Mouse (Mus musculus) heart, adult 2 months (tissue): ENCODE data around the gene Jun. TPM values are rescaled to one million over a fixed set of nuclear protein-coding genes. Genes with fewer than 3 reads are reported as not detected.

Source experiments
- DNase-seq, 2 experiments: peaks; one replicate each; pipeline ENCODE4 v3.0.0; 2021
- H3K27ac ChIP-seq: fragments of 200-600 bp; 2 replicates; pipeline ENCODE4 v1.8.1; 2022
- H3K27me3 ChIP-seq: fragments of 200-500 bp; 2 replicates; pipeline ENCODE4 v1.6.1; 2012; ENCODE audit warnings: mild to moderate bottlenecking, low read length, inconsistent platforms, mixed read lengths; ENCODE audit not compliant: control insufficient read depth, insufficient read depth
- H3K36me3 ChIP-seq: fragments of 200-500 bp; 2 replicates; pipeline ENCODE4 v1.6.1; 2012; ENCODE audit warnings: low read length, inconsistent platforms; ENCODE audit not compliant: control insufficient read depth, insufficient read depth
- H3K4me1 ChIP-seq: fragments of 200-500 bp; 2 replicates; pipeline ENCODE4 v1.6.1; 2011; ENCODE audit warnings: low read length; ENCODE audit not compliant: control insufficient read depth, insufficient read depth
- H3K4me3 ChIP-seq: fragments of 200-600 bp; 2 replicates; pipeline ENCODE4 v1.8.1; 2022
- H3K79me2 ChIP-seq: fragments of 200-500 bp; replicated peaks from 2 replicates; pipeline ENCODE4 v1.6.1; 2012; ENCODE audit warnings: mild to moderate bottlenecking, inconsistent platforms, low read length, moderate library complexity, mixed read lengths; ENCODE audit not compliant: control insufficient read depth, insufficient read depth
- H3K9ac ChIP-seq: fragments of 200-500 bp; 2 replicates; pipeline ENCODE4 v1.6.1; 2012; ENCODE audit warnings: low read depth, mild to moderate bottlenecking, control low read depth, inconsistent platforms, low read length, mixed read lengths
- CTCF ChIP-seq: fragments of 200-600 bp; IDR thresholded peaks from 2 replicates; pipeline ENCODE4 v1.8.1; 2022; ENCODE audit warnings: antibody characterized with exemption, mild to moderate bottlenecking, moderate library complexity
- EP300 ChIP-seq: fragments of 200-500 bp; IDR thresholded peaks from 2 replicates; pipeline ENCODE4 v1.6.1; 2011; ENCODE audit warnings: low read depth, low read length, control low read depth; ENCODE audit not compliant: insufficient read depth
- POLR2A ChIP-seq: fragments of 200-500 bp; IDR thresholded peaks from 2 replicates; pipeline ENCODE4 v1.6.1; 2011; ENCODE audit warnings: mild to moderate bottlenecking, low read depth, low read length, control low read depth; ENCODE audit not compliant: insufficient read depth
- WGBS: fragments of 180-500 bp; shearing (Covaris S2); methylation state at CpG from one replicate; pipeline ENCODE4 v1.1.7; 2018; 5-methylcytosine and 5-hydroxymethylcytosine counted together
- intact Hi-C: fragments of 180-260 bp; cut with DNase I; formaldehyde crosslinking; loops from one replicate; pipeline ENCODE4 v1.15.1; 2025
- polyA plus RNA-seq: library from polyadenylated mRNA; depleted of rRNA; stranded (reverse); fragments of >200 nt; gene quantifications from 2 replicates; pipeline ENCODE4 v1.2.3, GENCODE M21; 2012
- total RNA-seq, 2 experiments: library from RNA; stranded (reverse); gene quantifications; 2 replicates each; pipeline ENCODE4 v1.2.3; 2021

Jun gene
- total and polyA plus RNA-seq, 3 experiments: 28.0 to 54.1 (median 42.4) TPM

DNA sequence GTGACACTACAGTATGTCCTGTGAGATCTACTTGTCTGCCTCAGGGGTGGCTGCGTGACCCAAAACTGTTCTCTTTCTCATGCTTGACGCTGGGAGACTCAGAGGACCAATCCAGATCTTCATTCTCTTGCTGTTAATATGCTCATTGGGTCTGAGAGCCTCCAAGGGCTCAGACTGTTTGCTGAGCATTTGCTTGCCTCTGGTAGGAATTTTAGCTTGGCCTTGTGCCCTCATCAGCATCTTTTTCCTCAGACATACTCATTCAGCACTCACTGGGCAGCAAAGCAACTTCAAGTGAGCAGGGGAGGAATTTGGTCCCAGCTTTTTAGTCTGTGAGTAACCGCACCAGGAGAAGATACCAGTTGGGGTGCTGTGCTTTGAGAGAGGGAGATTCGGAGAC, 40.5 kb upstream of the Jun start:
- no peak for DNase-seq
- intact Hi-C loops: no loop called here
- H3K36me3 ChIP-seq: no peaks in the 10 kb centered on the region
- TF ChIP-seq POLR2A (no peak), CTCF (no peak), EP300 (no peak)
- H3K4me3 ChIP-seq: no peak overlapping the region
- 84% methylated on average over 4 of the region's 4 CpGs for WGBS
- H3K27ac ChIP-seq: no peak overlapping the region; the same call in 1 of the 2 replicates
- no peaks in the 10 kb centered on the region for H3K79me2 ChIP-seq
- no peaks in the 10 kb centered on the region for H3K27me3 ChIP-seq
- peaks cover 9% of the 10 kb centered on the region for H3K4me1 ChIP-seq
- no peak overlapping the region for H3K9ac ChIP-seq

- H3K4me1 ChIP-seq: peaks cover 9% of the 10 kb centered on the region
- no peaks in the 10 kb centered on the region for H3K36me3 ChIP-seq
- WGBS: 86% methylated on average over 4 of the region's 4 CpGs
- TF ChIP-seq POLR2A: no peak
- TF ChIP-seq EP300: no peak
- no peak for TF ChIP-seq CTCF
- no peak for DNase-seq
- no peaks in the 10 kb centered on the region for H3K79me2 ChIP-seq
- intact Hi-C loops: no loop called here
- H3K27ac ChIP-seq: no peak overlapping the region
- H3K4me3 ChIP-seq: no peak overlapping the region
- no peaks in the 10 kb centered on the region for H3K27me3 ChIP-seq
- H3K9ac ChIP-seq: no peak overlapping the region
These were observed 39.5 kb upstream of the Jun start for GRCm38 (mm10) chr4:95091536-95091935.

DNA sequence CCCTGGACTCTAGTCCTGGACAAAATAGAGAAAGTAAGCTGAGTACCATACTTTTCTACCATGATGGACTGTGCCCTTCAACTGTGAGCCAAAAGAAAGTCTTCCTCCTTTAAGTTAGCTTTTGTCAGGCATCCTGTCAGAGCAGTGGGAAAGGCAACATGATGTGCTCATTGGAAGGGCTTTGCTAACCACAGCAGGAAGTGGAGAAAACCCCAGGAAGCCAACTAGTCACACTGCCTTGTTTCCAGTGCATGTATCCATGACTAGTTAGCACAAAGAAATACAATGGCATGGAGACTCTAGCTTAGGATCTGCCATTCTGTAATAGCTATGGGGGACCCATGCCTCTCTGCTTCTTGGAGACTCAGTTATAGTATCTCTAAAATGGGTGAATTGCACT, 37.9 kb upstream of the Jun start:
- Histone ChIP-seq H3K27ac (no peak overlapping the region), H3K27me3 (no peaks in the 10 kb centered on the region), H3K79me2 (no peaks in the 10 kb centered on the region), H3K36me3 (no peaks in the 10 kb centered on the region), H3K9ac (no peak overlapping the region), H3K4me1 (peaks cover 6% of the 10 kb centered on the region), H3K4me3 (no peak overlapping the region)
- intact Hi-C loops: no loop called here
- no peak for TF ChIP-seq CTCF
- no peak for DNase-seq

DNA sequence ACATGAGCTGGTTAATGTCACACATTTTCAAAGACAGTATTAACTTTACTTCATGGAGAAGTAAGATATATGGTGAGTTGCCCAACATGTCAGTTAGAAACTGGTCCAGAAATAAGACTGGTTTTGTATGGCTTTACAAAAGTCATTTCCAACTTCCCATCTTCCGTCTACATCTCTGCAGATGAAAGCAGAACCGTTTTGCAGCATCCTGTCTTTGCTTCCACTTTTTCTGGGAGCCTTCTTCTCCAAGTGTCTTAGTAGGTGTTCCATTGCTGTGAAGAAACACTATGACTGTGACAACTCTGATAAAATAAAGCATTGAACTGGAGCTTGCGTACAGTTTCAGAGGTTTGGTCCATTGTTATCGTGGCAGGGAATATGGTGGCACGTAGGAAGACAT, 37.0 kb upstream of the Jun start:
- H3K9ac ChIP-seq: no peak overlapping the region
- no peak overlapping the region for H3K4me3 ChIP-seq
- TF ChIP-seq EP300: no peak
- TF ChIP-seq POLR2A: no peak
- TF ChIP-seq CTCF: no peak
- H3K4me1 ChIP-seq: peaks cover 5% of the 10 kb centered on the region; the same call in 1 of the 2 replicates
- intact Hi-C loops: no loop called here
- no peaks in the 10 kb centered on the region for H3K27me3 ChIP-seq
- no peaks in the 10 kb centered on the region for H3K36me3 ChIP-seq
- no peak overlapping the region for H3K27ac ChIP-seq
- 94% methylated on average over 5 of the region's 5 CpGs for WGBS
- H3K79me2 ChIP-seq: no peaks in the 10 kb centered on the region
- DNase-seq: no peak

DNA sequence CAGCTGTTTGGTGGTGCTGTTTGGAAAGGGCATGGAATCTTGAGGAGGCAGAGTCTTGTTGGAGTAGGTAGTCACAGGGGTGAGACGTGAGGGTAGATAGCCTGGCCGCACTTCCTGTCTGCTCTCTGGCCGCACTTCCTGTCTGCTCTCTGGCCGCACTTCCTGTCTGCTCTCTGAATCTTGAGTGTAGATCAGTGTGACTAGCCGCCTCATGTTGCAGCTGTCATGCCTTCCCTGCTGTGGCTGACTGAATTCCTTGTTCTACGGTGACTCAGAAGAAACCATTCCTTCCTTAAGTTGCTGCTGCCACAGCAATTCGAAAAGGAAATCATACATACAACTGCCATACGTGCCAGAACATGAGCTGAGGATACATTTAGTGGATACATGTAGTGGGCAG, 31.9 kb upstream of the Jun start:
- TF ChIP-seq CTCF (no peak), EP300 (no peak), POLR2A (no peak)
- H3K4me1 ChIP-seq: peaks cover 14% of the 10 kb centered on the region
- peaks cover 3% of the 10 kb centered on the region; the same call in 1 of the 2 replicates for H3K36me3 ChIP-seq
- H3K4me3 ChIP-seq: no peak overlapping the region
- intact Hi-C loops: loop anchor here (2.0 kb wide), 2 partner anchors 31 to 71 kb away; partner anchors contain the start of gene Jun
- DNase-seq: no peak
- H3K79me2 ChIP-seq: no peaks in the 10 kb centered on the region
- 50% methylated on average over 8 of the region's 8 CpGs for WGBS
- no peaks in the 10 kb centered on the region for H3K27me3 ChIP-seq
- H3K9ac ChIP-seq: no peak overlapping the region
- no peak overlapping the region for H3K27ac ChIP-seq

GRCm38 (mm10) chr4:95083191-95083729, 31.2 kb upstream of the Jun start:
- TF ChIP-seq CTCF: no peak
- no peak for TF ChIP-seq EP300
- no peak for TF ChIP-seq POLR2A
- Histone ChIP-seq H3K4me1 (peaks cover 14% of the 10 kb centered on the region), H3K9ac (no peak overlapping the region), H3K4me3 (no peak overlapping the region), H3K27me3 (no peaks in the 10 kb centered on the region), H3K79me2 (no peaks in the 10 kb centered on the region), H3K27ac (peak overlapping the region; percentile 68), H3K36me3 (peaks cover 3% of the 10 kb centered on the region; the same call in 1 of the 2 replicates)
- 76% methylated on average over 5 of the region's 5 CpGs for WGBS
- no peak for DNase-seq
- intact Hi-C loops: loop anchor here (2.0 kb wide), 2 partner anchors 30 to 72 kb away; partner anchors contain the start of gene Jun
